Mouse (Mus musculus) effector memory CD4-positive, alpha-beta T cell, adult 7 months (primary cell): ENCODE results near the gene Krt14. TPM values are rescaled to one million over a fixed set of nuclear protein-coding genes. Genes with fewer than 3 reads are reported as not detected.

ENCODE experiments used
- polyA plus RNA-seq: library from polyadenylated mRNA; unstranded; fragments of 100-300 nt; shearing (Covaris generic); gene quantifications from one replicate; pipeline ENCODE4 v1.2.1, GENCODE M21; 2017

Gene Krt14
- polyA plus RNA-seq = not detected

GRCm38 (mm10) chr11:100207498-100207897 lies at the start of gene Krt14:
Gene Krt14, minus strand, starts transcription at chr11:100207548.

GRCm38 (mm10) chr11:100248852-100249465 lies 41.6 kb upstream of the Krt14 start, which contains the start of gene Krt16:
Gene Krt16, minus strand, starts transcription at chr11:100248902.

GRCm38 (mm10) chr11:100192992-100193391 lies 14.4 kb downstream of the Krt14 start, which contains the start of gene Krt9:
Gene Krt9, minus strand, starts transcription at chr11:100193246.

Other genes starting within 250 kb of the Krt14 start
- not detected for gene Krtap29-1, start 228.5 kb downstream of the Krt14 start, polyA plus RNA-seq
- not detected for gene Krtap16-1, start 221.0 kb downstream of the Krt14 start, polyA plus RNA-seq
- gene Krtap17-1, start 213.6 kb downstream of the Krt14 start, polyA plus RNA-seq = not detected
- gene Krt33a, start 191.3 kb downstream of the Krt14 start, polyA plus RNA-seq = not detected
- gene Krt33b, start 177.7 kb downstream of the Krt14 start, polyA plus RNA-seq = not detected
- 0.32 TPM for gene Krt34, start 166.0 kb downstream of the Krt14 start, polyA plus RNA-seq
- not detected for gene Krt31, start 157.0 kb downstream of the Krt14 start, polyA plus RNA-seq
- gene Krt32, start 119.3 kb downstream of the Krt14 start, polyA plus RNA-seq = not detected
- gene Krt35, start 111.3 kb downstream of the Krt14 start, polyA plus RNA-seq = not detected
- not detected for gene Krt36, start 101.9 kb downstream of the Krt14 start, polyA plus RNA-seq
- not detected for gene Krt13, start 86.0 kb downstream of the Krt14 start, polyA plus RNA-seq
- gene Krt15, start 71.6 kb downstream of the Krt14 start, polyA plus RNA-seq = not detected
- gene Krt19, start 58.9 kb downstream of the Krt14 start, polyA plus RNA-seq = 0.74 TPM
- not detected for gene Krt9, start 14.3 kb downstream of the Krt14 start, polyA plus RNA-seq
- 0.40 TPM for gene Krt16, start 41.4 kb upstream of the Krt14 start, polyA plus RNA-seq
- gene Krt17, start 53.5 kb upstream of the Krt14 start, polyA plus RNA-seq = not detected
- not detected for gene Krt42, start 62.3 kb upstream of the Krt14 start, polyA plus RNA-seq
- 4,724 TPM for gene Eif1, start 112.3 kb upstream of the Krt14 start, polyA plus RNA-seq
- not detected for gene Gast, start 126.9 kb upstream of the Krt14 start, polyA plus RNA-seq
- 1.8 TPM for gene Hap1, start 148.6 kb upstream of the Krt14 start, polyA plus RNA-seq
- 3.7 TPM for gene Jup, start 190.2 kb upstream of the Krt14 start, polyA plus RNA-seq
- gene P3h4, start 207.3 kb upstream of the Krt14 start, polyA plus RNA-seq = not detected
- gene Fkbp10, start 208.1 kb upstream of the Krt14 start, polyA plus RNA-seq = not detected
- gene Nt5c3b, start 234.3 kb upstream of the Krt14 start, polyA plus RNA-seq = 86.0 TPM
- not detected for gene Klhl10, start 234.4 kb upstream of the Krt14 start, polyA plus RNA-seq